In the genomic region with DNA sequence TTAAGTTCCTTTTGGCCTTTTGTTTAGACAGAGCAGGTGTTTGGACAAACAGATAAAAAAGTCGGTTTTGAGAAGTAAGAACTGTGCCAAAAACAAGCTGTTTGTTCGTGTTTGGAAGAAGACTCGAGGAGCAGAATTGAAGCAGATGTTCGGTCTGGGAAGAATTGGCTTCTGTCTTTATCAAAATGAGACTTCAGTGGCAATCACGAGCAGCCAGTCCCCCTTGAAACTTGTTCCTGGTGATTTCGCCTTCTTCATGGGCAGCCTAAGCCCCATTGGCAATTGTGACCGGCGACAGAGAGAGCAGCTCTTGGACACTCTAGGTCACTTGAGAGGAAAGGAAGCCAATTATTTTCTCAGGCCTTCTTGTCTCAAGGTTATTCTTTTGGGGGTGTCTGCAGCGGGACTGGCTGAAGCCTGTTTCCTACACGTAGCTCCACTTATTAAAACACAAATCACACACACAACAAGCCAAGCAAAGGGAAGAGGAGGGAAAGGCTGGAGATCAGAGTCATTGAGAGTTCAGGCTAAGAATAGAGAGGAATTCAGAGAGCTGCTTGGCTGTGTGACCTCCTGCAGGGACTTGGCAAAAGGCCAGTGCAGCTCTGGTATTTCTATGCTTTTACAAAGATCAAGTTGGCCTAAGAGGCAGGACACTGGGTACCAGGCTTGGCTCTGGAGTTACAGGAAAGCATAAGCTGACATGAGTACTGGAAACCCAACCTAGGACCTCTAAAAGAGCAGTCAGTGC, we compare ENCODE assay signal across 8 mouse cellular contexts. TPM values are rescaled to one million over a fixed set of nuclear protein-coding genes. Genes with fewer than 3 reads are reported as not detected.
DNase-seq lines count a peak whose midpoint lies in the region; ATAC-seq and TF ChIP-seq lines count a peak whose summit lies in the region.

No protein-coding gene starts in this region.

- peak; percentile 87 for ATAC-seq in hindbrain, embryonic 16.5 days
- ATAC-seq in lung, embryonic 16.5 days (ENCODE audit: low read depth), result peak; percentile 88
- peak; percentile 61; the same call in 1 of the 2 replicates for ATAC-seq in stomach, embryonic 16.5 days (ENCODE audit: insufficient read depth, low FRiP score)

- TF ChIP-seq CTCF in gastrocnemius, adult 2 months (IDR thresholded peaks at IDR 0.05), result no peak

- no peak overlapping the region for H3K4me3 ChIP-seq in gastrocnemius, adult 2 months
- H3K4me3 ChIP-seq in hindbrain, embryonic 16.5 days (ENCODE audit: low read length), result no peak overlapping the region
- H3K4me3 ChIP-seq in lung, embryonic 16.5 days (ENCODE audit: low read length), result no peak overlapping the region
- no peak overlapping the region for H3K4me3 ChIP-seq in stomach, embryonic 16.5 days (replicated peaks; ENCODE audit: low read length)

- no peaks in the 10 kb centered on the region for H3K27me3 ChIP-seq in hindbrain, embryonic 16.5 days (replicated peaks; ENCODE audit: control insufficient read depth, insufficient read depth, low read length)
- no peaks in the 10 kb centered on the region for H3K27me3 ChIP-seq in lung, embryonic 16.5 days (ENCODE audit: control insufficient read depth, insufficient read depth, low read depth, low read length)
- no peaks in the 10 kb centered on the region for H3K27me3 ChIP-seq in stomach, embryonic 16.5 days (ENCODE audit: control insufficient read depth, insufficient read depth, low read length)

- no peaks in the 10 kb centered on the region for H3K36me3 ChIP-seq in hindbrain, embryonic 16.5 days (ENCODE audit: control insufficient read depth, insufficient read depth, low read length)
- H3K36me3 ChIP-seq in lung, embryonic 16.5 days (ENCODE audit: control insufficient read depth, insufficient read depth, low read length), result no peaks in the 10 kb centered on the region
- H3K36me3 ChIP-seq in stomach, embryonic 16.5 days (ENCODE audit: control insufficient read depth, insufficient read depth, low read length), result no peaks in the 10 kb centered on the region

- H3K27ac ChIP-seq in gastrocnemius, adult 2 months, result peak overlapping the region; percentile 68
- H3K27ac ChIP-seq in hindbrain, embryonic 16.5 days (ENCODE audit: low read depth, low read length), result peak overlapping the region; percentile 34; the same call in 1 of the 2 replicates
- H3K27ac ChIP-seq in lung, embryonic 16.5 days (ENCODE audit: low read length), result peak overlapping the region; percentile 91
- peak overlapping the region; percentile 76 for H3K27ac ChIP-seq in stomach, embryonic 16.5 days (ENCODE audit: low read length)

- DNase-seq in embryo, embryonic 10 days (ENCODE audit: low spot score), result peak; percentile 47
- DNase-seq in embryo, embryonic 9.5 days (ENCODE audit: extremely low spot score), result no peak
- peak; percentile 26 for DNase-seq in cerebellum, adult 11 months
- DNase-seq in gastrocnemius, adult 2 months, result peak; percentile 72
- DNase-seq in spleen, adult 18-20 months, result no peak

- intact Hi-C loops in gastrocnemius, adult 2 months (cut with DNase I), result no loop called here

- H3K4me1 ChIP-seq in hindbrain, embryonic 16.5 days (ENCODE audit: control insufficient read depth, insufficient read depth, low read depth, low read length), result peaks cover 2% of the 10 kb centered on the region
- H3K4me1 ChIP-seq in lung, embryonic 16.5 days (replicated peaks; ENCODE audit: control insufficient read depth, insufficient read depth, low read length), result peaks cover 36% of the 10 kb centered on the region
- H3K4me1 ChIP-seq in stomach, embryonic 16.5 days (ENCODE audit: control insufficient read depth, insufficient read depth, low read length), result peaks cover 4% of the 10 kb centered on the region; the same call in 1 of the 2 replicates

- H3K4me2 ChIP-seq in hindbrain, embryonic 16.5 days (ENCODE audit: low read length), result no peak overlapping the region
- H3K4me2 ChIP-seq in lung, embryonic 16.5 days (ENCODE audit: low read depth, low read length), result peak overlapping the region; percentile 22; the same call in 1 of the 2 replicates
- no peak overlapping the region for H3K4me2 ChIP-seq in stomach, embryonic 16.5 days (ENCODE audit: low read depth, low read length)

- no peak overlapping the region for H3K9ac ChIP-seq in hindbrain, embryonic 16.5 days (ENCODE audit: low read depth, low read length)
- no peak overlapping the region for H3K9ac ChIP-seq in lung, embryonic 16.5 days (ENCODE audit: low read length)
- H3K9ac ChIP-seq in stomach, embryonic 16.5 days (ENCODE audit: low read length), result no peak overlapping the region

- no peaks in the 10 kb centered on the region for H3K9me3 ChIP-seq in hindbrain, embryonic 16.5 days (ENCODE audit: control insufficient read depth, low read length)
- H3K9me3 ChIP-seq in lung, embryonic 16.5 days (ENCODE audit: control insufficient read depth, low read length), result no peaks in the 10 kb centered on the region
- no peaks in the 10 kb centered on the region for H3K9me3 ChIP-seq in stomach, embryonic 16.5 days (replicated peaks; ENCODE audit: control insufficient read depth, low read length)

- WGBS in hindbrain, embryonic 16.5 days, result 29% methylated on average over 10 of the region's 10 CpGs
- WGBS in lung, embryonic 16.5 days, result 12% methylated on average over 10 of the region's 10 CpGs
- WGBS in stomach, embryonic 16.5 days, result 45% methylated on average over 10 of the region's 10 CpGs

RNA-seq across cellular contexts. Expression of a gene that starts 50.3 kb away (rescaled TPM):
- not detected for total RNA-seq in gastrocnemius, adult 2 months (2021)
- 0.36 and 0.39 TPM in 2 replicates for polyA plus RNA-seq in hindbrain, embryonic 16.5 days (2015; fragmentation: Nextera tagmentation; extraction: Ambion mirVana)
- 0.44 and 1.6 TPM in 2 replicates for polyA plus RNA-seq in lung, embryonic 16.5 days (2015; fragmentation: Nextera tagmentation; extraction: Ambion mirVana)
- 4.3 and 5.8 TPM in 2 replicates for polyA plus RNA-seq in stomach, embryonic 16.5 days (2015; fragmentation: Nextera tagmentation; extraction: Ambion mirVana)

Comparison
In these comparisons a context has a peak if more than half of its experiments do, and no peak if none do; other contexts are left out.
1. DNase-seq: peak in embryo, embryonic 10 days (single experiment), cerebellum, adult 11 months (single experiment) and gastrocnemius, adult 2 months (single experiment); none in embryo, embryonic 9.5 days (single experiment) and spleen, adult 18-20 months (0 of 2).
2. H3K27ac ChIP-seq: peak in every context shown above with its lines; median percentile 91 in lung, embryonic 16.5 days; 76 in stomach, embryonic 16.5 days; 68 in gastrocnemius, adult 2 months; 34 in hindbrain, embryonic 16.5 days.
3. Peak in every context shown above with its lines, with median percentiles within 50 percentile points of each other: ATAC-seq.